Mouse (Mus musculus) adrenal gland, postnatal 4 days (tissue): Measurements from ENCODE around the gene Fxyd3. TPM values are rescaled to one million over a fixed set of nuclear protein-coding genes. Genes with fewer than 3 reads are reported as not detected.

Experiments used
- DNase-seq, 2 experiments: peaks; one replicate each; pipeline ENCODE4 v3.0.0; 2021 to 2022; ENCODE audit warnings: low spot score in 2 of 2, mixed read lengths in 2 of 2
- total RNA-seq, 2 experiments: library from RNA; stranded (reverse); gene quantifications; 2 replicates each; pipeline ENCODE4 v1.2.3; 2021

Fxyd3 gene
- total RNA-seq, 2 experiments from 2014 or later = 2.0 to 5.9 TPM

DNA sequence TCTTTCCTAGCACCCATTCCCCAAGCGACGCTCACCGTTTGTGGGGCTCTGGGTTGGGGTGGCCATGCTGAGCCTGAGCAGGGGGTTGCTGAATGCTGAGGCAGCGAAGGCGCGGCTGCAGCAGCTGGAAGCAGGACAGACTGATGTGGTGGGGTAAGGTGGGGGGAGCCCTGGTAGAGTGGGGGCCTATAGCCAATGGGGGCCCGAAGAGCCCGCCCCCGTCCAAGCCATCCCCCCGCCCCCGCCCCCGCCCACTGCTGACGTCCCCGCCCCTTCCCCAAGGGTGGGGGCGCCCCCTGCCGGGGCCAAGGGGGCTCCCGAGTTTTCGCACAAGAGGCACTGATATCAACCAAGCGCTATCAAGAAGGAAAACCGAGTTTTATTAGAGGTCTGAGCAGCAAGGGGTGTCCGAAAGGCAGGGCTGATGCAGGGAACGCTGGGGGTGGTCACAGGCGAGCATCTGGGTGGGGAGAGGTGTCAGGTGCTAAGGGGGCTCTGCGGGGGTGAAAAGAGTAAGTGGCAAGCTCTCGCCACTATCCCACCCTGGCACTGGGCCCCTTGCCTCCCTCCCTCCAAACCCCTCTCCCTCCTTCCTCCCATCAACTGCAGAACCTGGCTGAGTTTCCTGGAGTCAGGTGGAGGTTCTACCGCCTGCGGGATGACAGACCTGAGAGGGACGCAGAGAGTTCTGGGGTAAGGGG, 25.0 kb downstream of the Fxyd3 start, which contains the start of gene Fxyd7:
Fxyd7 (minus strand) TSS at position 147 of the 701 bp plus-strand sequence.
- DNase-seq = no peak

- DNase-seq = no peak
Observed at GRCm38 (mm10) chr7:31050921-31051320, 25.6 kb downstream of the Fxyd3 start.

- no peak for DNase-seq
Observed at GRCm38 (mm10) chr7:31050487-31050886, 26.0 kb downstream of the Fxyd3 start.

- DNase-seq = no peak
Observed at GRCm38 (mm10) chr7:31049846-31050281, 26.6 kb downstream of the Fxyd3 start.

GRCm38 (mm10) chr7:31049135-31049845, 27.2 kb downstream of the Fxyd3 start:
- DNase-seq = no peak

GRCm38 (mm10) chr7:31042431-31042910, 34.0 kb downstream of the Fxyd3 start, which contains the start of gene Fxyd5:
Gene Fxyd5, minus strand, starts transcription at chr7:31042481.
- DNase-seq = no peak

DNA sequence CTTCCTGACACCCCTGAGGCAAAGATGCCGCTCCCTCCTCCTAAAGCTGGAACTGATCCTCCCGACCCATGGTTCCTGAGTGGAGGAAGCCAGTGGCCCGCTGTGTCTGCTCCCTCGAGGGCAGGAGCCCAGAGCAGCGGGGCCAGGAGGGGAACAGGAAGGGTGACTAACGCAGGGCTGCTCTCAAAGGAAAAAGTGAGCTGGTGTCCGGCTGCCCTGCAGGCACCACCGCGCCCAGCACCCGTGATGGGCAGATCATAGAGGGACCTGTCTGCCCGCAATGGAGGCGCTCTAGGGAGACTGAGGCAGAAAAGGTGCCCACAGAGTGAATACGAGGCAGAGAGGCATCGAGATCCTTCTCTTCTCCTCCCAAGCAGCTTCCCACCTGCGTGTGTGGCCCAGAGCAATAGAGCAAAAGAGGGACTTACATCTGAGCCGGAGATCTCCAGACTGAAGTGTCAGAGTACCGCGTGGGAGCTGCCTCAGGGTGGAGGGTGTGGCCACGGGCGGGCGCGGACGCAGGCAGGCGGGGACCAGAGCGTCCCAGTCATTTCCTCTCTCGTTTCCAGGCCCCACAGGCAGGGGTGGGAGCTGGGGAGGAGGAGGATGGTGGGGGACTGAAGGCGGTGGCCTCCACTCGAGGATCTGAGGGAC, 34.7 kb downstream of the Fxyd3 start:
- no peak for DNase-seq

GRCm38 (mm10) chr7:31041023-31041407, 35.5 kb downstream of the Fxyd3 start:
- DNase-seq = no peak

GRCm38 (mm10) chr7:31040281-31041022, 36.1 kb downstream of the Fxyd3 start:
- DNase-seq = no peak

- DNase-seq = no peak
Observed at GRCm38 (mm10) chr7:31039011-31039410, 37.5 kb downstream of the Fxyd3 start.

DNA sequence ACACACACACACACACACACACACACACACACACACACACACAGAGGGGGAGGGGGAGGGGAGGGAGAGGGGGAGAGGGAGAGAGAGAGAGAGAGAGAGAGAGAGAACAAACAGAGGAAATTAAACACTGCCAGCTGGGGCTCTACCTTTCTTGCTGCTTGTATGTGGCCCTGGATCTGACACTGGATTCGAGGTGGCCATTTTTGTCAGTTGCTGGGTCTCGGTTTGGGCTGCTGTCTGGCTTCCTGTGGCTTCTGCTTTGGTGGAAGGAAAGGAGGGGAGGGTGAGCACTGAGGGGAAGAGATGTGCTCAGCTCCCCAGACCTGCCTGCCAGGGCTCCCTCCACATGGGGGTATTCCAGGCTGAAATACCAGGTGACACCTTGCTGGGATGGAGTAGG, 38.8 kb downstream of the Fxyd3 start:
- no peak for DNase-seq

DNA sequence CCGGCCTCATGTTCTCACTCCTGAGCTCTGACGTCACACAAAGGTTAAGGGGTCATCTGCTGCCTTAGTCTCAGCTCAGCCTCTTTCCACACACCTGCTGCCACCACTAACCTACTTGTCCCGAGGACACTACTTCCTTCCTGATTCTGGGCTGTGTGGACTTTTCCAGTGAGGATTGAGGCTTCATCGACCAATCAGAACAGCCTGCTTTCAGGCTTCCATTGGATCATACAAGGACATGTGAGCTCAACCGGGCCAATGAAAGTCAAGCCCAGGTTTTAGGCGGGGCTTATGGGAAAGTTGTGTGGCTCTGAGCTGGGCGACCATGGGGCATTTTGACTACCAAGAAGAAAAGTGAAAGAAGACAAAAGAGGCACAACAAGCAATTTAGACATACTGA, 39.6 kb downstream of the Fxyd3 start:
- no peak for DNase-seq

GRCm38 (mm10) chr7:31035291-31035690, 41.2 kb downstream of the Fxyd3 start:
- no peak for DNase-seq

- no peak for DNase-seq
Observed at GRCm38 (mm10) chr7:31034789-31035188, 41.7 kb downstream of the Fxyd3 start.

DNA sequence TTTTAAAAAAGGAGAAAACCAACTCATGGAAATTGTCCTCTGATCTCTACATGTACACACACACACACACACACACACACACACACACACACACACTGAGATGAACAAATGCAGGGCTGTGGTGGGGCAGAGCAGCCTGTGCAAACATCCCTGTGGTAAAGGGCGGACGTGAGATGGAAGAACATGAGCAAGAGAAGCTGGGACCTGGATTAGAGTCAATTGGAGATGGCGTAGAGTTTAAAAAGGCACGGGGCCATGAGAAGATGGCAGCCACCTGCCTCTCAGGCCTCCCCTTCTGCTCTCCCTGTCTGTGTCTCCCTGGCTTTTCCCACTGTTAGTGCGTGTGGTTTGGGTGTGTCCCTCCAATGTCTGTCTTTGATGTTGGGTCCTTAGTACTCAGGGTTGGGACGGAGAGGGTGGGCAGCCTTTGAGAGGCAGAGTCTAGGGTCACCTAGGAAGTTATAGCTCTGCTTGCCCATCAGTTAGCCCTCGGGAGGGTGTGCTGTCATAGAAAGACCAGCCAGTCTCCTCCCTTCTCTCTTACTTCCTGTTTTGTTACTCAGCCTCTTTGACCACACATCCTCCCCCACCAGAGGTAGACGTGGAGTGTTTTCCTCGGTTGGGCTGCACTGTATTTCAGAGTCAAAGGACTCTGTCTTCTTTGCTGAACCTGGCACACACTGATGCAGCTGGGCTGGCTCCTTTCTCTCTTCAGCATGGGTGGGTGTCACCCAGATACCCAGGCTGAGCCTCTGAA, 42.9 kb downstream of the Fxyd3 start:
- no peak for DNase-seq

GRCm38 (mm10) chr7:31031731-31032130, 44.8 kb downstream of the Fxyd3 start:
- no peak for DNase-seq

GRCm38 (mm10) chr7:31030717-31031116, 45.8 kb downstream of the Fxyd3 start:
- no peak for DNase-seq

DNA sequence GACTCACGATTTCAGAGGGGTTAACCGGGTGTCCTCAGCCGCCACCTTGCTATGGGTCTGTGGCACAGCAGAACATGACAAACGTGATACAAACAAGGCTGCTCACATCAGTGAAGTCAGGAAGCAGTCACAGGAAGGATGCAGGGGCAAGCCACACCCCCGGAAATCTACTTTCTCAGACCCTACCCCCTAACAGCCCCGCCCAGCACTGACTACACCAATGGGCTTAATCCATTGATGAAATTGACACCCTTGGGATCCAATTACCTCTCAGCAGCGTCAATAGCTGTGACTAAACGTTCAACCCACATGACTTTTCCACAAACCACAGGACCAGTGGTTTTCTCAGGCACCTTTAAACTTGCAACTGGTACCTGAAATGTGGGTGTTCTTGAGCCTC, 47.9 kb downstream of the Fxyd3 start:
- DNase-seq = no peak
